Mouse (Mus musculus) gastrocnemius, adult 8-10 months (tissue): ENCODE measurements at regions not wholly inside any gene's neighbourhood (a gene's known extent, or its start where the extent isn't known, plus 50 kb on each side); places are given as distances from the start of the nearest gene placed in this dataset.

ENCODE experiments used
- DNase-seq, 2 experiments: peaks; one replicate each; pipeline ENCODE4 v3.0.0; 2022; ENCODE audit warnings: low spot score in 2 of 2

DNA sequence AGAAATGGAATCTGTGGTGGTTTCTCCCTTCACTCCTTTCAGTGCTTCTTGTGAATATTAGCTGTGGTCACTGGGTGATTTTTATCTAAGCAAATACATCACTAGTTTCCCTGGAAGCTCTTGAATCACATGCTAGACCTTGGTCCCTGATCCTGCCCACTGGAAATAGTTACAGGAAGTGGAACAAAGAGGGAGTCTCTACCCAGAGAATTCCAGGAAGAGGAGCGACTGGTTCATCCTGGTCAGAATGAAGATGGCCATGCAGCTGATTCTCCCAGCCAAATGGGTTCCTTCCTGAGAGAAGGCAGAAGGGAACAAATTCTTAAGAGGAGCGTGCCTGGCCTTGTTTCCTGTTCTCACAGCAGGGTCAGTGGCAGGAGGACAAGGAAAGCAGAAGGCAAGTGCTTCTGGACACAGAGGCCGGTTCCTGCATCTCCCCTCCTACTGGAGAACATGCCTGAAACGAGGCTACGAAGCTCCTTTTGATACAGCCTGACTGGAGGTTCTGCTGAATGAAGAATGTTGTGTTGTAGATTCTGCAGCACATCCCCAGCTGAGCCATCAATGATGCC is 264.8 kb upstream of the Sdk2 start:
- no peak for DNase-seq

DNA sequence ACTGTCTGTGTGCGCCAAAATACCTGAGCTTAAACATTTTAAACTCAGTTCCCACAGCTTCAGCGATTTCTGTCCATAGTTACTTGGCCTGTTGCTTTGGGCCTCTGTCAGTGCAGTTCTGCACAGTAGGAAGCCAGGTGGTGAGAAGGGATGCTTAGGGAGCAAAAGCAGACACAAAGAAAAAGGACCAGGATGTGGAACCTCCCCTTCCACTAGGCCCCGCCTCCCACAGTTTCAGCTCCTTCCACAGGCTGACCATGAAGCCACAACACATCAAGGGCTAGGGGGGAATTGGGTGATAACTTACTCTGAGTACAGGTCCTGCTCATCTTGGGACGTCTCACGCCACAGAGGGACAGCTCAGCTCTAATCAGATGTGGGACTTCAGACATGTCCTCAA is 263.5 kb upstream of the Sdk2 start:
- no peak for DNase-seq

DNA sequence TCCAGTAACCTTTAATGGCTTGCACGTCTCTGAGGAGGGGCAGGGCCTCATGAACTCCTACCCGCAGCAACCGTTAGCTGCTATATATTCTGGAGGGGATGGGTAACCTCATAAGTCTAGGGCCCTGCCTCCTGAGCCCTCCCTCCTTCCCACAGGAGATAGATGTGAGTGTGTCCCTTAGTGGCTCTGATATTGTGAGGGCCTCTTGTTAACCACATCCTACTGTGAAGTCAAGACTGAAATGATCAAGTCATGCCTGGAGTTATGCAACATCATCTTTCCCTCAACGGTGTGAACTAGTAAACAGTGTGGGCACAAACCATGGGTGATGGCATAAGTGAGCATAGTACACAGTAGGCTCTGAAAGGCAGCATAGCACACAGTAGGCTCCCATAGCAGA is 255.8 kb upstream of the Sdk2 start:
- DNase-seq: no peak

- DNase-seq: no peak
Measured at GRCm38 (mm10) chr11:114321974-114322373, 255.1 kb upstream of the Sdk2 start.

- no peak for DNase-seq
Measured at GRCm38 (mm10) chr11:114321527-114321926, 254.7 kb upstream of the Sdk2 start.

DNA sequence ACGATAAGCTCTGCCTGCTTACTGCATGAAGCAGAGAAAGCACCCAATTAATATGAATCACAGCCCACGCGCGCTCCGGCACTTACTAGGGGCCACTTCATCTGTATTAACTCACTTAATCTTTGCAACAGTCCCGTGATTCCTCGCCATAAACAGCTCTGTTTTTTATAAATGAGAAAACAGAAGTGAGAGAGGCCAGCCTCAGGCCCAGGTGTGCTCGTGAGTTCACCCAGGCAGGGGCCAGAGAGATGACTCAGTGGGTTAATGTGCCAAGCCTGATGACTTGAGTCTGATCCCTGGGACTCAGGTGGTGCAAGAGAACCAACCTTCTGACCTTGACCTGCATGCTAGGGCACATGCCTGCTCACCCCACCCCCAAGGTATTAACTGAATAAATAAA is 248.4 kb upstream of the Sdk2 start:
- no peak for DNase-seq

GRCm38 (mm10) chr11:114313652-114314051 is 246.8 kb upstream of the Sdk2 start:
- DNase-seq: no peak

- DNase-seq: no peak
Measured at GRCm38 (mm10) chr11:114311640-114312039, 244.8 kb upstream of the Sdk2 start.

DNA sequence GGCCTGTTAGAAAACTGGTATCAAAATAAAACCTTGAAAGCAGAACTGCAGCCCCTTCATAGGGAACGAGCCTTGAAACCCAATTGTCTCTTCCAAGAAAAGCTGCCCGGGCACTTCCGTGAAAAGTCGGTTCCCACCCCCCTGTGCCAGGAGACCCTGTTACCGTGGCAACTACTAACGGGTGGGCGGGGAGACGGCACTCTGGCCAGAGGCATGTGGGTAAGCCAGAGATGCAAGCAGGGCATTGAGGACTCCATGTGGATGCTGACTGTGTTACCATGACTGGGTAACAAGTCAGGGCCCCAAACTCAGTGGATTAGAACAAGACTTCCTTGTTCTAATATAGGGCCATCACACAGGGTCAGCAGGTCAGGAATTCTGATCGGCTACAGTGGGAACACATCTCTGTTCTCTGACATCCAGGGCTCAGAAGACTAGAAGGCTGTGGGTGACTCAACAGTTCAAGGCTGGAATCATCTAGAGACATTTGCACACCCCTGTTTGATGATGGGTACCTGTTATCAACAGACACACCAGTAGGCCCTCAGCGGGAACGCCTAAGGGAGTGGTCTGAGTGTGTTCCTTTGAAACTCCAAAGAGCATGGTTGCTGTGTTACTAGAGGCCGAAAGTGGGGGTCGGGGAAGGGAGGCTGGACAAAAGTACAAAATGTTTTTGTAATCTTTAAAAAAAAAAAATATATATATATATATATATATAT is 236.9 kb upstream of the Sdk2 start:
- DNase-seq: no peak

- DNase-seq: no peak
Measured at GRCm38 (mm10) chr11:114300611-114301319, 233.9 kb upstream of the Sdk2 start.

- DNase-seq: no peak
Measured at GRCm38 (mm10) chr11:114296816-114297334, 230.0 kb upstream of the Sdk2 start.

- no peak for DNase-seq
Measured at GRCm38 (mm10) chr11:114294511-114295250, 227.8 kb upstream of the Sdk2 start.

- no peak for DNase-seq
Measured at GRCm38 (mm10) chr11:114291258-114291657, 224.4 kb upstream of the Sdk2 start.

DNA sequence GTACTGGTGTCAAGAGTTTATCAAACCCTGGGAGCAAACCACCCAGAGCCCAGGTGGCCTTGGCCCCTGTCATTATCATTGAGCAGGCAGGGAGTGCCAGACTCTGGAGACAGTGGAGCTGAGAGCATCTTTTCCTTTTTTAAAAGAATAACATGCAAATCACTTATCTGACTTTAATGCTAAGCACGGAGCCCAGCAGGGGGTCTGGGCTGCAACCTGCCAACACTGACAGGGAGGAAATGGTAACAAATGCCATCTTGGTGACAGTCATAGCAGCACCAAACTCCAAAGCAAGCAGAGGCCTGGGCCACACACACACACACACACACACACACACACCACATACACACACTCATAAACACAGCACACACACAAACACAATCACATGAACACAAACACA is 223.1 kb upstream of the Sdk2 start:
- no peak for DNase-seq

GRCm38 (mm10) chr11:114284820-114285666 is 218.2 kb upstream of the Sdk2 start:
- no peak for DNase-seq

- DNase-seq: peak in 1 of 2 experiments; percentile 10
Measured at GRCm38 (mm10) chr11:114283208-114283607, 216.4 kb upstream of the Sdk2 start.

- no peak for DNase-seq
Measured at GRCm38 (mm10) chr11:114282566-114282965, 215.7 kb upstream of the Sdk2 start.

DNA sequence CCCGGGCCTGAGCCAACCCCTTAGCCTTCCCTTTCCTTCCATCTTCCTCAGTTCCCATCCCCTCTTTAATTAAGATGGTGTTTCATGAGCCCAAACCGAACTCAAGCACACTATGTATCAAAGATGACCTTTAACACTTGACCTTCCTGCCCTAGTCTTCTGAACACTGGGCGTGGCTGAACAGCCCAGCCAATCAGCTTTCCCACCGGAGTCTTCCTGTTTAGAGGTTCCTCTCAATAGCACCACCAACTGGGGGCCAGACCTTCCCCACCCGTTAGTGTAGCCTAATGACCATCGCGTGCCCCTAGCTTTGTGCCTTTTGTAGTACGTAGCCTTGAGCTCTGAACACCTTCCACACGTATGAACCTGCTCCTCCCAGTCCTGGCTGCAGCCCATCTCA is 215.0 kb upstream of the Sdk2 start:
- no peak for DNase-seq

DNA sequence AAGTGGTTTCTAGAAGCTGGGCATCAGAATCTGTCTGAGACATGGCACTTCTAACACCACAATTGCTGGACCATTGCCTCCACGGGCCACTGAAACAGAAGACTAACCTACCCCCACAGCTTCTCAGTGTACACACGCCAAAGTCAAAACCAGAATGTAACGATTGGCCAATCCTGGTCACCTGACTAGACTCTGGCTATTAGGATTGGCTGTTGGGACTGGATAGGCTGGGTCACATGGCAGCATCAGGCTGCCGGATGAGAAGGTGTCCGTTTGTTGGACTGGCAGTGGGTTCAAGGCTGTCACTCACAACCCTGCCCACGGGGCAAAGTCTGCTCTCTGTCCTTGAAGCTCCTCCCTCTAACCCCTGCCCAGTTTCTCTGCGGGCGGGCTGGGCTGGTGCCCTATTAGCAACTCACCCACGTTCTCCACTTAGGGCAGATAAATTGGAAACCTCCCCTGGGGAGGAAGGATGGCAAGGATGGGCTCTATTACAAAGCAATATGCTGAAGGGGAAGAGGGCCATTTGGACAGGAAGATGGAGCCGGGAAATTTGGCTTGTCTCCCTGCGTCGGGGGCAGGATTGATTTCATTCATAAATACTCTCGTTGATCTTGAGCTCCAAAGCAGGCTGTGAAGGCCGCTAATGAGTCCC is 214.3 kb upstream of the Sdk2 start:
- DNase-seq: no peak

- no peak for DNase-seq
Measured at GRCm38 (mm10) chr11:114277513-114278304, 210.9 kb upstream of the Sdk2 start.
